Mouse (Mus musculus) testis, adult 2 months (tissue): ENCODE results near the gene Glb1l. TPM values are rescaled to one million over a fixed set of nuclear protein-coding genes. Genes with fewer than 3 reads are reported as not detected.

Experiments used
- H3K27ac ChIP-seq: fragments of 200-500 bp; 2 replicates; pipeline ENCODE4 v1.5.1; 2012; ENCODE audit warnings: low read depth, low read length; ENCODE audit not compliant: control insufficient read depth, insufficient read depth
- H3K27me3 ChIP-seq: fragments of 200-500 bp; 2 replicates; pipeline ENCODE4 v1.6.1; 2012; ENCODE audit warnings: mild to moderate bottlenecking, low read length, moderate library complexity; ENCODE audit not compliant: control insufficient read depth, insufficient read depth
- H3K36me3 ChIP-seq: fragments of 200-500 bp; 2 replicates; pipeline ENCODE4 v1.6.1; 2012; ENCODE audit warnings: mild to moderate bottlenecking, low read length; ENCODE audit not compliant: control insufficient read depth, insufficient read depth
- H3K4me1 ChIP-seq: fragments of 200-500 bp; 2 replicates; pipeline ENCODE4 v1.6.1; 2012; ENCODE audit warnings: low read length; ENCODE audit not compliant: control insufficient read depth, insufficient read depth
- H3K4me3 ChIP-seq: fragments of 200-500 bp; 2 replicates; pipeline ENCODE4 v1.5.1; 2012; ENCODE audit warnings: low read depth, mild to moderate bottlenecking, low read length, moderate library complexity, mixed read lengths; ENCODE audit not compliant: control insufficient read depth
- CTCF ChIP-seq: fragments of 200-500 bp; IDR thresholded peaks from 2 replicates; pipeline ENCODE4 v1.5.1; 2012; ENCODE audit warnings: low read depth, mild to moderate bottlenecking, inconsistent platforms, low read length, moderate library complexity; ENCODE audit not compliant: control insufficient read depth, insufficient read depth, insufficient replicate concordance
- POLR2A ChIP-seq: fragments of 200-500 bp; IDR thresholded peaks from 2 replicates; pipeline ENCODE4 v1.6.1; 2012; ENCODE audit warnings: low read depth, mild to moderate bottlenecking, inconsistent platforms, low read length, moderate library complexity; ENCODE audit not compliant: control insufficient read depth
- polyA plus RNA-seq: library from polyadenylated mRNA; depleted of rRNA; stranded (reverse); fragments of >200 nt; gene quantifications from 2 replicates; pipeline ENCODE4 v1.2.3, GENCODE M21; 2012

The Glb1l gene
- polyA plus RNA-seq, 1 experiment = 129 TPM

GRCm38 (mm10) chr1:75227653-75228052 lies 17.0 kb upstream of the Glb1l start:
- no peaks in the 10 kb centered on the region for H3K27me3 ChIP-seq
- no peak overlapping the region for H3K27ac ChIP-seq

GRCm38 (mm10) chr1:75226138-75226537 lies 15.5 kb upstream of the Glb1l start:
- Histone ChIP-seq H3K27me3 (no peaks in the 10 kb centered on the region), H3K27ac (no peak overlapping the region), H3K36me3 (no peaks in the 10 kb centered on the region), H3K4me1 (no peaks in the 10 kb centered on the region), H3K4me3 (no peak overlapping the region)
- TF ChIP-seq POLR2A = no peak
- TF ChIP-seq CTCF = no peak

More at GRCm38 (mm10) chr1:75227653-75228052, 17.0 kb upstream of the Glb1l start:
- H3K36me3 ChIP-seq = no peaks in the 10 kb centered on the region
- TF ChIP-seq POLR2A = no peak
- TF ChIP-seq CTCF = no peak
- H3K4me3 ChIP-seq = no peak overlapping the region
- H3K4me1 ChIP-seq = no peaks in the 10 kb centered on the region

- Histone ChIP-seq H3K27ac (no peak overlapping the region), H3K36me3 (no peaks in the 10 kb centered on the region), H3K27me3 (no peaks in the 10 kb centered on the region; the same call in 1 of the 2 replicates), H3K4me3 (no peak overlapping the region), H3K4me1 (no peaks in the 10 kb centered on the region)
- no peak for TF ChIP-seq POLR2A
These were observed 14.9 kb upstream of the Glb1l start for GRCm38 (mm10) chr1:75225473-75225872.

- H3K4me1 ChIP-seq = peaks cover 9% of the 10 kb centered on the region
These were observed 12.9 kb upstream of the Glb1l start for GRCm38 (mm10) chr1:75223532-75223931.

GRCm38 (mm10) chr1:75222926-75223325 lies 12.3 kb upstream of the Glb1l start:
- Histone ChIP-seq H3K36me3 (no peaks in the 10 kb centered on the region), H3K27me3 (peaks cover 4% of the 10 kb centered on the region), H3K4me3 (no peak overlapping the region), H3K4me1 (peaks cover 16% of the 10 kb centered on the region), H3K27ac (no peak overlapping the region)
- TF ChIP-seq POLR2A (no peak), CTCF (no peak)

More at GRCm38 (mm10) chr1:75223532-75223931, 12.9 kb upstream of the Glb1l start:
- Histone ChIP-seq H3K4me3 (no peak overlapping the region), H3K27ac (no peak overlapping the region), H3K27me3 (peaks cover 2% of the 10 kb centered on the region), H3K36me3 (no peaks in the 10 kb centered on the region)
- TF ChIP-seq POLR2A (no peak), CTCF (no peak)

- Histone ChIP-seq H3K4me1 (peaks cover 18% of the 10 kb centered on the region), H3K27ac (no peak overlapping the region), H3K36me3 (no peaks in the 10 kb centered on the region), H3K4me3 (no peak overlapping the region), H3K27me3 (peaks cover 4% of the 10 kb centered on the region)
- TF ChIP-seq POLR2A (no peak), CTCF (no peak)
These were observed 10.9 kb upstream of the Glb1l start for GRCm38 (mm10) chr1:75221538-75221937.

GRCm38 (mm10) chr1:75219531-75219930 lies 8.9 kb upstream of the Glb1l start, which contains the start of gene Tuba4a:
Tuba4a (minus strand) TSS chr1:75219865.
- Histone ChIP-seq H3K4me3 (peak within 1 kb of the TSS; percentile 82), H3K4me1 (peaks cover 18% of the 10 kb centered on the region), H3K27ac (no peak within 1 kb of the TSS), H3K36me3 (no peaks in the 10 kb centered on the region), H3K27me3 (peaks cover 4% of the 10 kb centered on the region)
- TF ChIP-seq CTCF (no peak), POLR2A (no peak)

GRCm38 (mm10) chr1:75219078-75219477 lies 8.5 kb upstream of the Glb1l start:
- Histone ChIP-seq H3K4me3 (peak overlapping the region; percentile 82), H3K27me3 (peaks cover 4% of the 10 kb centered on the region), H3K36me3 (no peaks in the 10 kb centered on the region), H3K27ac (no peak overlapping the region), H3K4me1 (peaks cover 18% of the 10 kb centered on the region)
- TF ChIP-seq POLR2A = peak; percentile 63; the same call in 1 of the 2 replicates
- no peak for TF ChIP-seq CTCF
